10 mouse cellular contexts compared by ENCODE assay signal in the genomic region with DNA sequence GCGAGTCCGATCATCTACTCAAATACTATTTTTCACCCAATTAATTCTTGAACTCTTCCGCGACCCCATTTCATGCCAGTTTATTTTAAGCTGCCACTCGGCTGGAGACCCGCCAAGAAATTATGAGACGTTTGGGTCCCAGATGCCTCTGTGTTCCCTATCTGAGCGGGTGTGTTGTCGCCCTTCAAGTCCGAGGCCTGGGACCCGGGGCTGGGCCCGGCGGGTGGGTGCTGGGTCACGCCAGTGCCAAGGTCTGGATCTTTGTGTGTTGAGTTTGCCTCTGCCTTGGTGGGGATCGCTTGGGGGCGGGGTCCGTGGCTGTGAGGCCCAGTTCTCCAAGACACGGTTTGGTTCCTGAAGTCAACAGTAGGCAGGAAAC. TPM values are rescaled to one million over a fixed set of nuclear protein-coding genes. Genes with fewer than 3 reads are reported as not detected.
DNase-seq lines count a peak whose midpoint lies in the region; ATAC-seq lines count a peak whose summit lies in the region.
"Had no signal": no experiment of that assay in that cellular context is flagged by ENCODE, and none has a peak within 500 bp of the region (broad histone marks: within the 10 kb centered on the region; RNA-seq: fewer than 3 reads in every experiment).

No protein-coding gene starts in this region.

- H3K4me1 ChIP-seq in heart, embryonic 13.5 days: peaks cover 72% of the 10 kb centered on the region
- H3K4me1 ChIP-seq in limb, embryonic 11.5 days (ENCODE audit: control insufficient read depth, insufficient read depth, low read length): peaks cover 26% of the 10 kb centered on the region

- ATAC-seq in heart, embryonic 13.5 days (ENCODE audit: extremely low read depth, insufficient number of reproducible peaks, low FRiP score, low TSS enrichment): no peak
- ATAC-seq in limb, embryonic 11.5 days (ENCODE audit: insufficient number of reproducible peaks, low FRiP score, low TSS enrichment, low read depth): no peak

- no peak overlapping the region for H3K27ac ChIP-seq in heart, embryonic 13.5 days (replicated peaks)
- H3K27ac ChIP-seq in limb, embryonic 11.5 days (replicated peaks; ENCODE audit: low read depth, low read length): no peak overlapping the region

- peak overlapping the region; percentile 53 for H3K4me3 ChIP-seq in heart, embryonic 13.5 days
- H3K4me3 ChIP-seq in limb, embryonic 11.5 days (ENCODE audit: low read depth, low read length): no peak overlapping the region
- H3K4me3 ChIP-seq: myocyte had no signal

- H3K4me2 ChIP-seq in heart, embryonic 13.5 days: peak overlapping the region; percentile 86
- H3K4me2 ChIP-seq in limb, embryonic 11.5 days (ENCODE audit: low read depth, severe bottlenecking): peak overlapping the region; percentile 10; the same call in 1 of the 2 replicates

- H3K9me3 ChIP-seq in heart, embryonic 13.5 days: no peaks in the 10 kb centered on the region
- H3K9me3 ChIP-seq in limb, embryonic 11.5 days (ENCODE audit: control insufficient read depth, low read length): no peaks in the 10 kb centered on the region

- peaks cover 99% of the 10 kb centered on the region for H3K27me3 ChIP-seq in heart, embryonic 13.5 days (replicated peaks)
- H3K27me3 ChIP-seq in limb, embryonic 11.5 days (ENCODE audit: control insufficient read depth, insufficient read depth, low read length): peaks cover 90% of the 10 kb centered on the region

- 3% methylated on average over 18 of the region's 18 CpGs for WGBS in heart, embryonic 13.5 days
- WGBS in limb, embryonic 11.5 days: 1% methylated on average over 18 of the region's 18 CpGs

- no peaks in the 10 kb centered on the region for H3K36me3 ChIP-seq in heart, embryonic 13.5 days
- H3K36me3 ChIP-seq in limb, embryonic 11.5 days (ENCODE audit: control insufficient read depth, insufficient read depth, low read length): no peaks in the 10 kb centered on the region

- no peak for DNase-seq in heart, postnatal 4 days
- DNase-seq in lung, postnatal 25 days (ENCODE audit: low spot score): peak; percentile 1
- no peak for DNase-seq in lung, postnatal 10 days
- DNase-seq in limb, embryonic 11.5 days (ENCODE audit: low spot score): peak; percentile 49
- peak; percentile 83 for DNase-seq in retina, postnatal 1 day
- DNase-seq in left cerebral cortex, adult 18-20 months (ENCODE audit: low spot score in 2 of 2): no peak
- DNase-seq in cerebellum, adult 9-10 months: no peak
- DNase-seq: layer of hippocampus, adult 9-11 months had no signal

- no peak overlapping the region for H3K9ac ChIP-seq in heart, embryonic 13.5 days
- H3K9ac ChIP-seq in limb, embryonic 11.5 days (ENCODE audit: low read length): no peak overlapping the region

RNA-seq across cellular contexts. Expression of gene Gad1, which starts 13.7 kb away (rescaled TPM):
- polyA plus RNA-seq in heart, embryonic 13.5 days (2015; fragmentation: Nextera tagmentation; extraction: Ambion mirVana): 0.22 and 0.23 TPM in 2 replicates
- total RNA-seq in heart, postnatal 4 days (2021): under 1 TPM; 0.07 to 0.19 TPM
- 0.21 and 0.75 TPM in 2 replicates for polyA plus RNA-seq in limb, embryonic 11.5 days (2014; fragmentation: Nextera tagmentation; extraction: Ambion mirVana)
- total RNA-seq in left cerebral cortex, adult 18-20 months (2021): 100 to 1,000 TPM; 368 to 442 TPM
- polyA plus RNA-seq: myocyte had no signal

RNA-seq across cellular contexts. Expression of gene Erich2, which starts 58.0 kb away (rescaled TPM):
- polyA plus RNA-seq in heart, embryonic 13.5 days (2015; fragmentation: Nextera tagmentation; extraction: Ambion mirVana): 0.59 and 0.64 TPM in 2 replicates
- under 1 TPM; 0.27 to 0.38 TPM for total RNA-seq in heart, postnatal 4 days (2021)
- polyA plus RNA-seq in limb, embryonic 11.5 days (2014; fragmentation: Nextera tagmentation; extraction: Ambion mirVana): 0.33 TPM in 1 of 2 replicates, not detected in the other
- total RNA-seq in left cerebral cortex, adult 18-20 months (2021): under 1 TPM; 0.61 to 0.91 TPM

Comparison
In these comparisons a context has a peak if more than half of its experiments do, and no peak if none do; other contexts are left out.
1. DNase-seq: peak in lung, postnatal 25 days (single experiment), limb, embryonic 11.5 days (single experiment) and retina, postnatal 1 day (single experiment); none in heart, postnatal 4 days (single experiment), lung, postnatal 10 days (single experiment), left cerebral cortex, adult 18-20 months (0 of 2) and cerebellum, adult 9-10 months (single experiment).
2. RNA of gene Gad1, which starts 13.7 kb away (total RNA-seq): 368 to 442 TPM in left cerebral cortex, adult 18-20 months; 0.07 to 0.19 TPM in heart, postnatal 4 days; every median in the first group is over 100 times any median in the second.